Mouse (Mus musculus): ENCODE results near the gene Xpr1.

Gene Xpr1

GRCm38 (mm10) chr1:155416701-155417677 is at the start of gene Xpr1:
TSS of gene Xpr1 (minus strand) at chr1:155417415.
- peak; percentile 93 for DNase-seq (ENCODE audit: low read depth, low spot score)

DNA sequence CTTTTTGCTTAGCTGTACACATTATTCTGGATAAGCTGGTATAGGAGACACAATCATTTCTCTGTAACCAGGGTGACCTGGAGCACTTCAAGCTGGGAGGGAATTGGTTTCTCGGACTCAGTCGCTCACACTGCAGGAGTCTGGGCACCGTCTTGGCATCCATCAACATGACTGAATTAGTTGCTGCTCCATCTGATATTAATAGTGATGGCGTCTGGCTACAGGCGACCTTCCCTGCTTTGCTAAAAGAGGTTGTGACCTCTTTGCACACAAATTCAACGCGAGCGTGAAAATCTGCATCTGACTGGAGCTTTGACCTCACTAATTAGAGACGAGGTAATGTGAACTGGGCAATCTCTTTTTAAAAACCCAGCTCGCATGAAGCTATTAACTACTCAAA is 46.2 kb upstream of the Xpr1 start:
- no peak for DNase-seq (ENCODE audit: low read depth, low spot score)

- no peak for DNase-seq (ENCODE audit: low read depth, low spot score)
These were observed 45.4 kb upstream of the Xpr1 start for GRCm38 (mm10) chr1:155462582-155462981.

DNA sequence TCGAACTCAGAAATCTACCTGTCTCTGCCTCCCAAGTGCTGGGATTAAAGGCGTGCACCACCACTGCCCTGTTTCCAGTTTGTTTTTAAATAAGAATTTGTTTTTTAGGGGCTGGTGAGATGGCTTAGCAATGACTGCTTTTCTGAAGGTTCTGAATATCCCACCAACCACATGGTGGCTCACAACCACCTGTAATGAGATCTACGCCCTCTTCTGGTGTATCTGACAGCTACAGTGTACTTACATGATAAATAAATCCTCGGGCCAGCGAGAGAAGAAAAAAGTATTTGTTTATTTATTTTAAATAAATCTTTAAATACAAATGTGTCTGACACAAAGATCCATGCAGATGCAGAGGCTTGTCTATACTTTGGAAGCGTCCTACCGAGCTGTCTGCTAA is 40.3 kb upstream of the Xpr1 start:
- no peak for DNase-seq (ENCODE audit: low read depth, low spot score)

GRCm38 (mm10) chr1:155453180-155453579 is 36.0 kb upstream of the Xpr1 start:
- DNase-seq (ENCODE audit: low read depth, low spot score) = no peak

DNA sequence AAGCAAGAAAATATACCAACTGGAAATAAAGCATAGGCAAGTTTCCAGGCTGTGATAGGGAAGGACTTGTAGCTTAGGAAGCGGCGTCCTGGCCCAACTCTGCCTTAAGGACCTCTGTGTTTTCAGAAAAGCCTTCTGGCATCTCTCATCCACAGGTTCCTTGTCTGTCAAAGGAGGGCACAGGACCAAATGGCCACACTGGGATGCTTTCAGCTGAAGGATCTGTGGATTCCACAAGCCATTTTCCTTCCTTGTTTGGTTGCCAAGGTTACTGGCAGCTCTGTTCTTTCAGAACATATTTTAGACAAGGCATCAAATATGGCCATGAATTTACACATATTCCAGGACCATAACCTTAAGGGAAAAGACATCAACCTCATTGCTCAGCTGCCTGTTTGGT is 31.7 kb upstream of the Xpr1 start:
- DNase-seq (ENCODE audit: low read depth, low spot score) = no peak

DNA sequence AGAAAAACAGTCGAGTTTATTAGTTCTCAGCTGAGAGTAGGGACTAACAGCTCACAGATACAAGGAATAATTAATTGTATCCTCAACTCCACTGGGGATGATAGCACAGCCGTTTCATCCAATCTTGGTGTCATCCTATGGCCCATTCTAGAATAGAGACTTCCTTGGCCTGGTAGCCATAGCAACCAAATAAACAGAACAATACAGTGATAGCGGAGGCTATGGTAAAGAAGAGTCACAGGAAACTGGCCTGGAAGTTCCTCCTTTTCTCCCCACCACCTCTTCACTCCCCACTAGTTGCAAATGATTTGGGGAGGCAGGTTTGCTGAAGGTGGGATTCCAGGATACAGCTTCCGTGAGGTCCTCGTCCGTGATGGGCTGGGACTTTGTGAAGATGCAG is 30.1 kb upstream of the Xpr1 start:
- DNase-seq (ENCODE audit: low read depth, low spot score) = no peak

GRCm38 (mm10) chr1:155443115-155443514 is 25.9 kb upstream of the Xpr1 start:
- no peak for DNase-seq (ENCODE audit: low read depth, low spot score)

- DNase-seq (ENCODE audit: low read depth, low spot score) = no peak
These were observed 25.3 kb upstream of the Xpr1 start for GRCm38 (mm10) chr1:155442521-155443001.

DNA sequence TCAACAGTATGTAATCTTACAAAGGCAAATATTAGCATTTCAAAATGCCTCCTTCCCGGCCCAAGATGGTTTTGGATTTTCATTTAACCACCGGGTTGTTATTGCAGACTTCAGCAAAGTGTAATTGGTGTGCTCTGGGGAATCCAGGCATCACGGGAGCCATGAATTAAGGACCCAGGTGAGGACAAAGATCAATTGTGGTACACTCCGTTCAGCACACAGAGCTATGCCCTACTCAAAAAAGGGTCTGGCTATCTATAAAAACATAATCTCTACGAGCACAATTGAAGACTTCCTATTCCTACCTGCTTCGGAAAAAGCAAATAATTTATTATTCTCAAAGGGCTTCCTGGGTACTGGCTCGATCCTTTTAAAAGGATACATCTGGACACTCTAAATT is 22.3 kb upstream of the Xpr1 start:
- DNase-seq (ENCODE audit: low read depth, low spot score) = no peak

DNA sequence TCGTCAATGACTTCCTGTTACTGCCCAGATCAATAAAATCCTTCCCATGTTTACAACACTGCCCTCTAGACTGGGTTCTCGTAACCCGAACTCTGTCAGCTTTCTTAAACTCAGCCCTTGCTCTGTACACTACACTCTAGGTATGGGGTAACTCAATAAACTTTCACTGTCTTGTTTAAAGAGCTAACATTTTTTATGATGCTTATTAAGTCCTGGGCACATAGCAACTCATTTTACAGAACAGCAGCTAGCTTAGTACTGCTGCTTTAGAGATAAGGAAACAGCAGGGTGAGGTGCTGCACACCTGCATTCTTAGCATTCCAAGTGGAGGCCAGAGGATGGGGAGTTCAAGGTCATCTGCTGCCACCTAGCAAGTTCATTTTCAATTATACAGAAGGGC is 21.3 kb upstream of the Xpr1 start:
- no peak for DNase-seq (ENCODE audit: low read depth, low spot score)

DNA sequence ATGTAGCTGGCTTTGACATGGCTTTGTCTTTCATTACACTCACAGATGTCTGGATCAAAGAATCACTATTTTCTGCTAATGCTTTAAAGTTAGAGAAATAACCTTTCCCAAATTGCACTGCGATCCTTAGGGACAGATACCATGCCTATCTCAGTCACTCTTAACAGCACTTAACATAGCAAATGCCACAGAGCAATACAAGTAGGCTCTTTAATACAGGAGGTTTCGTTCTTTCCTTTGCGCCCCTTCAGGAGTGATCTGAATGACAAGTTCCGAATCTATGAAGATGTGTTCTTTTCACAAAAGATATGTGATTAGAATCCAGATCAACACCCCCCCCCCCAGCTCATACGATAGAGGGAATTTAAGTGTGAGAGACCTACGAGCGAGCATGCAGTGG is 12.1 kb upstream of the Xpr1 start:
- DNase-seq (ENCODE audit: low read depth, low spot score) = no peak

- DNase-seq (ENCODE audit: low read depth, low spot score) = no peak
These were observed 10.1 kb upstream of the Xpr1 start for GRCm38 (mm10) chr1:155427126-155427865.

- DNase-seq (ENCODE audit: low read depth, low spot score) = no peak
These were observed 8.6 kb upstream of the Xpr1 start for GRCm38 (mm10) chr1:155425743-155426315.

DNA sequence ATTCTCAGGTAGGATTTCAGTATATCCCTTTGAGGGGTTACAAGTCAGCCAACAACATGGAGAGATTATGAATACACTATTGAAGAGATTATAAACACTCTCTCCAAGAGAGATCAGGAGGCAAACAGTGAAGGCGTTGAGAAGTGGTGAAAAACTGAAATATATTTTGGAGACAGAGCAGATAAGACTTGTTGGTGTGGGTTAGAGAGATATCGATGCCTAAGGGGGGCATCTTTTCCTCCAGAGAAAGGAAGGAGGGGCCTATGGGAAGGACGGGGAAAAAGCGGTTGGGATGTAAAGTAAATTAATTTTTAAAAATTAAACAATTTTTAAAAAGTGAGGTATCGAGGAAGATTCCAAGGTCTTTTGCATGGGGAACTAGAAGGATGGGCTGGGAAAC is 8.1 kb upstream of the Xpr1 start:
- DNase-seq (ENCODE audit: low read depth, low spot score) = no peak

- DNase-seq (ENCODE audit: low read depth, low spot score) = no peak
These were observed 6.6 kb upstream of the Xpr1 start for GRCm38 (mm10) chr1:155423801-155424200.

DNA sequence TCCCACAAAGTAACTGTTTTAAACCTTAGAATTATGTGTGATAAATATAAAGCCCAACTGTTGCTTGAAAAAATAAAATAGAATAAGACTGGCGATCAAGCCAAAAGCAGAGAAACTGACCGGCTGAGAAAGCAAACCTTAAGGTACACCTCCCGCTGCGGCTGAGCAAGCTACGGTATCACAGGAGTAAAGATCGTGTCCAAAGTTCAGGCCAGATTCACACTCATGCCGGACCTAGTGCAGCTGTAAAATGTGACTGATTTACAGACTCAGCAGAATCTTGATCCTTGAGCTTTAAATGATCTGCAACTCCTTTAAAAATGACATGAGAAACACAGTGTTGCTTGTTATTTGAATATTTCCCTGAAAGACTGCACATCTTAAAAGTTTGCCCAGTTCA is 4.8 kb upstream of the Xpr1 start:
- no peak for DNase-seq (ENCODE audit: low read depth, low spot score)

DNA sequence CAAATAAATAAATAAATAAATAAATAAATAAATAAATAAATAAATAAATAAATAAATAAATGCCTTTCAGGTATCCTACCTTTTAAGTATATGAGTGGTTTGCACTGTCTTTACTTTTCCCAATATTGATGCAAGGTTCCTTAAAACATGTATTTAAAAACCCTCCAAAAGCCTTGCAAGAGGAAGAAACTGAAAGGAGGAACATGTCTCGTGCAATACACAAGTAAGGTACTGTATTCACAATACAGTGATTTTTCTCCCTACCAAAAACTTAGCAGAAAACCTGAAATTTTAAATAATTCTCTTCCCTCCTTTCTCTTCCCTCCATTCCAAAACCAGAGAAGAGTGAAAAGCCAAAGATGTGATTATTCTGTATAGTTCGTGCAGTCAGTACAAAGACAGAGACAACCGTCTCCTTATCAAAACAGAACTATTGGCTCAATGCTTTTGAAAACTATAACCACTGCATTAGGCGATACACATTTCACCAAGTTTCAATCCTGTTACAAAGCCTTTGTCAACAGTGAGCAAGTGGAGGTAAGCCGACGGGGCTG is 991 bp downstream of the Xpr1 start:
- no peak for DNase-seq (ENCODE audit: low read depth, low spot score)

DNA sequence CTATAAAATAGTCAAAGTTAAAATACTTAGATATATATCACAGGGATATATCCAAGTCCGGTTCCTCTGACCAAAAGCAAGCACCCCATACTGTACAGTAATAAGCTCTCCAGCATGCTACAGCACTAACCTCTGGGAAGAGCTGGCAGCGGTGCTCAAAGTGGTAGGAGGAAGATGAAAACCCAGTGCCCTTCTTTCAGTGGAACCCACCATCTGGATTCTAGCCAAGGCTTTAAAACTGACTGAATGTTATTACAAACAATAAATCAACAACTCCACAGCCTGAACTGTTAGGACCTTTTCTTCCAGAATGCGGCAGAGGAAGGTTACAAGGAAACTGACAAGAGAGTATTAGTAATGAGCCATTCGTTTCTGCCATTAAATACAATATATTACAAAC is 1.8 kb downstream of the Xpr1 start:
- no peak for DNase-seq (ENCODE audit: low read depth, low spot score)

DNA sequence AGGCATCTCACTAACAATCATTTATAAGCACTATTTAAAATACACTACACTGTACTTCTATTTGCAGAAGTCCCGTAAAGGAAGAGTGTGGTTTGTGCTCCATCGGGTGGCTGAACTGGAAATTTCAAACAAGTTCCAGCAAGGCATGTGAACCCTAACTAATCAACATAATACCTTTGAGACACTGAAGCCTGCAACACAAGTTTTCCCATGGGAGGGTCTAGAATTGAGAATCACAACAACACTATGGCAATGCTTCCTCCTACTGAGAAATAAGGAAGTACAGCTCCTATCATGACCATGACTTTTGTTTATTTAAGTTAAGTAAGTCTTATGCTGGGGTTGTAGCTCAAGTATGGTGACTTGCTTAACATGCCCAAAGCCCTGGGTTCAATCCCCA is 4.5 kb downstream of the Xpr1 start:
- DNase-seq (ENCODE audit: low read depth, low spot score) = no peak

DNA sequence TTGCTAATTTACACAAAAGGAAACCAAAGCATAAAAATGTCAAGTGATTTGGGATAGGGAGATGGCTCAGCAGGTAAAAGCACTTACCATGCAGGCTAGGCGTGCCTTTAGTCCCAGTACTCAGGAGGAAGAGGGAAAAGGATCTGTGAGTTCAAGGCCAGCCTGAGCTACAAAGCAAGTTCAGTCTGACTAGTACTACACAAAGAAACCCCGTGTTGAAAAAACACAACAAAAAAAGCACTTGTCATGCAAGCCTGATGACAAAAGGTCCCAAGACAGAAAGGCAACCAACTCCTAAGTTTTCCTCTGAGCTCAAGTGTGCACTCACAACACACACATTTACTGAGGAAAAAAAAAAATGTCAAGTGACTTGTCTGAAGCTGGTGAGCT is 8.6 kb downstream of the Xpr1 start:
- DNase-seq (ENCODE audit: low read depth, low spot score) = no peak

Data from retina, adult 2 months (tissue).